Mouse (Mus musculus): ENCODE data around the gene Cela2a. TPM values are rescaled to one million over a fixed set of nuclear protein-coding genes. Genes with fewer than 3 reads are reported as not detected.
A peak's percentile ranks its signal among the peaks of the same experiment; 100 is the strongest.

Gene Cela2a
- 0.56 TPM in 1 of 2 replicates, not detected in the other for total RNA-seq (2021)
- long read RNA-seq, experiment 1 = 0 reads
- long read RNA-seq, experiment 2, partial matches to known transcripts = 0 of 1 reads
- long read RNA-seq, experiment 2, other reads (novel, unspliced or antisense) = 1 of 1 reads

DNA sequence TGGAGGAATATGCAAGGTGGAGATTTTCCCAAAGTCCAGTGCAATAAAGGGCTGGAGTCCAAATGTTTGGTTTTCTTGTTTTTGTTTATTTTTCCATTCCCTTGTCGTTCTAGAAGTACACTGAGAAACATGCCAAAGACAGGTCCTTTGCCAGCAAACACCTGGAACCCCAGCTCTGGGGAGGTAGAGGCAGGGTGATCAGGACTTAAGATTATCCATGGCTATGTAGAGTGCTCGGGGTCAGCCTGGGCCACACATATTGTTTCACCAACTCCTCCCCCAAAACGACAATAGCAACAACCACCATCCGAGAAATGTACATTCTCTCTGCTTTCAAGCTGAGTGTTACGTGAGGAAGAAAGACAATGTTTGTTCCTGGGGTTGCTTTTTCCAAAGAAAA, at the start of gene Cela2a:
Cela2a (minus strand) TSS at position 101 of the 400 bp plus-strand sequence.
- no peak for DNase-seq

DNA sequence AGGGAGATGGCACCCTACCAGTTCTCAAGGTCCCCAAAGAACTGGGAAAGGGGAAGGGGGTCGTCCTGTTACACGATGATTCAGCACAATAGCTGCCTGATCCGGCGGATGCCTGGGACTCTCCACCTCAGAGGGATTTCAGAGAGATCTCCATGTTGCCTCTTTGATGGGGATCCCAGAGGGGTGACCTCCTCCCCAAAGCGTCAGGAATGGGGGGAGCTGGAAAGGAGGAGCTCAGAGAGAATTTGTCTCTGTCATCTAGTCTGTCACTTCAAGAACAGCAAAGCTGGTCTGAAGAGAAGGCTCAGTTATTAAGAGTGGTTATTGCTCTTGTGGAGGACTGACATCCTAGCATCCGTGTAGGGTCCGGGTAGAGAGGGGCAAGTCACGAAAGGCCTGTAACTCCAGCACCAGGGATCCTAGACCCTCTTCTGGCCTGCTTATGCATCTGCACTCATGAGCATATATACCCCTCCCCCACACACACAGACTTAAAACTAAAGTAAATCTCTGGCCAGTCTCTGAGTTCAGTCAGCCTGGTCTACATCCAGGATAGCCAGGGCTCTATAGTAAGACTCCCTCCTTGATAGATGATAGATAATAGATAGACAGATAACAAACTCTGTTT, 49.6 kb upstream of the Cela2a start:
- no peak for DNase-seq

- DNase-seq = peak; percentile 91
Observed at GRCm38 (mm10) chr4:141874601-141875460, 48.9 kb upstream of the Cela2a start, which contains the start of gene Efhd2. TSS of gene Efhd2 (minus strand) at chr4:141874920.

DNA sequence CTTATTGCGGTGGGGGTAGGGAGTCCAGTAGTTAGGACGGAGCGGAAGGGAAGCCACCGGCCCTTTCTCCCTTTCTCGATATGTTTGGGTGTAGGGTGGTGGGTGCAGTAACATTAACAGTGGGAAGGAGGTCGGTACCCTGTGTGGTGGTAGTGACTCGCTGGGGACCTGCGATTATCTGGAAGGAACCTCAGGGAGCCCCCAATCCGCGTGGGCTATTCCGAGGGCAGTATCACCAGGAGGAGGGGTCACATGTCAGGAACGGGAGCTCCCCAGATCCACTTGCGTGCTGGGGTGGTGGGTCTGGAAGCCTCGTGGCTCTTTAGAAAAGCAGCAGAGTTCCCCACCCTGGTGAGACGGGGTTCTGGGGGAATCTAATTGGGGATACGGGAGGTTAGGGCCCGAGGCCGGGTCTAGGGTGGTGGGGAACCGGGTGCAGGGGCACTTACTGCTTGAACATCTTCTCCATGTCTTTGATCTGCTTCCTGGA, 48.2 kb upstream of the Cela2a start:
- no peak for DNase-seq

- DNase-seq = no peak
Observed at GRCm38 (mm10) chr4:141872977-141873376, 47.0 kb upstream of the Cela2a start.

DNA sequence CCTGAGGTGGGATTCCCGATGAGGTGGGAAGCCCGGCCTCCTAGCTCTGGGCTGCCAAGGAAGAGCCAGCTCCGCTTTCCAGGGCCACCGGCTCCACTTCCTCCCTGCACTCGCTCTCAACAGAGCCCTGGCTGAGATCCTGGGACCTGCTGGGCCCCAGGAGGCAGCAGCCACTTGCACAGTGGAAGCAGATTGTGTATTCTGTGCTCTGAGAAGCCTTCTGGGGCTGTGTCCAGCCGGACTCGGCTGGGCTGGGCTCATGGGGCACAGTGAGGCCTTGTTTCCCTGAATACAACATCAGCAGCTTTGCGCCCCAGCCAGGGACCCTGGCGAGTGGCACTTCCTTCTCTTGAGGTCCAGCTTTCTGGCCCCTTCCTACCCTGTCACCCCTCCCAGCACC, 45.9 kb upstream of the Cela2a start:
- DNase-seq = no peak

DNA sequence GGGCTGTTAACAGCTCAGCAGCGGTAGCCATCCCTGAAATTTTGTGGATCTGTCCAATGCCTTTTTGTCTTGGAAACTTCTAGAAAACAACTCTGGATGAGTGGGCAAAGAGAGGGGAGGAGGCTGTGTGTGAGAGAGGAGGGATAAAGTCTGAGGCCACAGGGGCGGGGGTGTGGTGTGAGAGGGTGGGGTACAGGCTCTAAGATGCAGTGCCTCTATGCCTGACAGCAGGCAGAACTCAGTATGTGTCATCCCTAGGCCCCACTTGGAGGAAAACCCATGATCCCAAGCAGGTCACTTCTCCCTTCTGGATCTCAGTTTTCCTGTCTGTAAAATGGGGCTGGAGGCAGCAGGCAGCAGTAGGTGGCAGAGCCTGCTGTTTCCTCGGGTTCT, 45.4 kb upstream of the Cela2a start:
- DNase-seq = no peak

GRCm38 (mm10) chr4:141870666-141871332, 44.8 kb upstream of the Cela2a start:
- no peak for DNase-seq

- no peak for DNase-seq
Observed at GRCm38 (mm10) chr4:141869436-141870215, 43.7 kb upstream of the Cela2a start.

DNA sequence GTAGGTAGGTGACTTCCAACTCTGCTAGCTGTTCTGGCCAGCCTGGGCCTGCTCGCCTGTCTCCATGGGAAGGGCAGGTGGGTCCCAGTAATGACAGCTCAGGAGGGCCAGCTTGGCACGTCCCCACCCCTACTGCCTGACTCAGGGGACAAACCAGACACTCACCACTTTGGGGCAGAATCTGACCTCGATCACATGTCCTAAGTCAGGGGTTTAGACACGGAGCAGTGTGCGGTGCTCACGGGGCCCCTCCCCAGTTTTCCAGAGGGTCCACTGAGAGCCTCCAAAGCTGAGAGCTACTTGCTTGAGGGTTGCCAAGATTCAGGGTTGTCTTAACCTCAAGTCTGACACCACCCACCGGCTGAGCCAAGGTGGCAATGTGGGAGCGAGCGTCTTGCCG, 42.1 kb upstream of the Cela2a start:
- no peak for DNase-seq

GRCm38 (mm10) chr4:141867498-141867897, 41.5 kb upstream of the Cela2a start:
- DNase-seq = peak; percentile 81

DNA sequence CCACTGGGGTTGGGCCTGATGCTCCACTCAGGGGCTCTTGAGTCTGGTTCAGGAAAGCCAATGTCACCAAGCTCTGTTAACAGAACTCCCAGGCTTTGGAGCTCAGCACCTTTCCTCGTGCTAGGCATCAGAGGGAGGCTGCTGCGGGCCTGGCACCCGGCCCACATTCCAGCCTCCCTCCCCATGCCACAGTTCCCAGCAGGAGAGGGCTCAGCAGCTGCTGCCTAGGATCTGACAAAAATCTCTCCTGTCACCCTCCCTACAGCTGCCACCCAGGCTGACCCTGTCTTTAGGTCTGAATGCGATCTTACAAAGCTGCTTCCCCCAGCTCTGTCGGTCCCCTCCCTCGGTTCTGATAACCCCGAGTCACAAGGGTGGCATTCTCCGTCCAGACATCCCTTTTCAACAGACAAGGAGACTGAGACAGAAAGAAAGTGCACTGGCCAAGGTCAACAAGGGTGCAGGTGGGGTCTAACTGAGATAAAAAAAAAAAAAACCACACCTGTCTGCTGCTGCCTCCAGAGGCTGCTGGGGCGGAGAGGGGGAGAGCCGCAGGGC, 41.1 kb upstream of the Cela2a start:
- peak; percentile 64 for DNase-seq

- peak; percentile 50 for DNase-seq
Observed at GRCm38 (mm10) chr4:141865600-141865999, 39.6 kb upstream of the Cela2a start.

DNA sequence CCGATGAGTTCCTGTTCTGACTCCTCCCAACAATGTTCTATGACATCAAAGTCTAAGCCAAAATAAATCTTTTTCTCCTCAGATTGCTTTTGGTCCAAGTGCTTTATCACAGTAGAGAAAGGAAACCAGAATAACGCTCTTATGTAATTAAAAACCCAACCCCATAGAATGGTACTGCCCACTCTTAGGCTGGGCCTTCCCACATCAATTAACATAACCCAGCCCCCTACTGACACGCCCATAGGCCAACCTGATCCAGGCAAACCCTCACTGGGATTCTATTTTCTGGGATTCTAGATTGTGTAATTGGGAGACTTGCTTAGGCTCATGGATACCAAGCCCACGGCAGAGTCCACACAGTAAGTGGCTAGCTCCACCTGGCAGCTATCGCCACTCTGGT, 39.0 kb upstream of the Cela2a start:
- no peak for DNase-seq

DNA sequence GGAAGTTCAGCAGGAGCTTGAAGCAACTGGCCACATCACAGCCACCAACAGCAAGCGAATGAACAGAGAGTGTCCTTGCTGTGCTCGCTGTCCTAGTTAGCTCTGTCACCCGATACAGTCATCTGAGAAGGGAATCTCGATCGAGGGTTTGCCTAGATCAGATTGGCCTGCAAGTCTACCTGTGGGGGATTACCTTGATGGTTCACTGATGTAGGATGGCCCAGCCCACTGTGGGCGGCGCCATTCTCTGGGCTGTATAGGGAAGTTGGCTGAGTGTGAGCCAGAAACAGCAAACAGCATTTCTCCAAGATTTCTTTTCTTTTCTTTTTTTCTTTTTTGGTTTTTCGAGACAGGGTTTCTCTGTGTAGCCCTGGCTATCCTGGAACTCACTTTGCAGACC, 38.5 kb upstream of the Cela2a start:
- no peak for DNase-seq

DNA sequence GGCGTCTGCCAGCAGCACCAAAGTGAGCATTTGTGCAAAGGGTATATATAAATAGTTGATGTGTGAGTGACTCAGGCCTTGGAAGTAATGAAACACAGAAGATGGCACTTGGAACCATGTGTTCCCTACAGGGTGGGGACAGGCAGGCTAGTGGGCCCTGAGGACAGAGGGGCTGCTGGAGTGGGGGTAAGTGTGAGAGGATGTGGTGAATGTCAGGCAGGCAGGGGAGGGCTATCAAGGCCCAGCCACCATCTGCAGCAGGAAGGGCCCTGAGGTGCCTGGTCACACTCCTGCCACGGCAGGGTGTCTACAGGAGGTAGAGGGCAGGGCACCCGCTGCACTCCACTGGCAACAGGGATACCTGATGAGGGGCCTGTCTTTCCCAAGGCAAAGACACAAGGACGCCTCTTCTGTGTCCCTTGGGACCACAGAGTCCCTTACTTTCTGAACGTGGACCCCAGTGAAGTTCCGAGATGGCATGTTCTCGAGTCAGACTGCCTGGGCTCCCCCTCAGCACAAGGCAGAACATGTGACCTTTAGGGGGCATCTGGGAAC, 37.8 kb upstream of the Cela2a start:
- no peak for DNase-seq

DNA sequence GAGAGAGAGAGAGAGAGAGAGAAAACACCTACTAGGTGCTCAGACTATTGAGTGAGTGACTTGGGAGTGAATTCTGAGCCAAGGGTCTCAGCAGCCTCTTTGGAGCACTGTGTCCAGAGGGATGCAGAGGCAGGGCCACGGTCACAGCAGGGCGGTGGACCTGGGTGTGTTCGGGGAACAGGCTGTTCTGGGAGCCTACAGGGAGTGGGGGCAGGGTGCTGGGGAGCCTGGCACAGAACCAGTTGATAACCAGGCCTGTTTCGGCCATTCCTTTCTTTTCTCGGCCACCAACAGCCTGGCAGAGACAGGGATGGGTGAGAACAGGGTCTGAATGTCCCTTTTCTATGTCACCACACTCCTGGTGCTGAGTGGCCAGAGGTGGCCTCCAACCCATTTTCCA, 36.9 kb upstream of the Cela2a start:
- no peak for DNase-seq

GRCm38 (mm10) chr4:141861591-141862295, 35.8 kb upstream of the Cela2a start:
- DNase-seq = no peak

GRCm38 (mm10) chr4:141860246-141860841, 34.4 kb upstream of the Cela2a start:
- DNase-seq = no peak

DNA sequence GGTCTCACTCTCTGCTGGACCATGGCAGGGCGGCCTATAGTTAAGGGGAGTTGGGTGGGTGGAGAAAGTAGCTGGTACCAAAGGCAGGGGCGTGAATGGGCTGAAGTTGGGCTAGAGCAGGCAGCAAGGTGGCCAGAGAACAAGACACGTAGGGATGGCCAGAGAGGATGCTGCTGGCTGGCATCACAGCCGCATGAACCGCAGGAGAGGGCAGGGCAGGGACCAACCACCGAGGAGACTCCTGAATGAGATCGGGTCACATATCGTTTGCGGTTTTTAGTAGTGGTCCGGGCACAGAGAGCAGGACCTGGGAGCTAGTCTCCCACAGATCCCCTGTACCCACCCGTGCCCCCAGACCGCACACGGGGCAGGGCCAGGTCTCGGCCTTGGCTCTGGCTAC, 33.4 kb upstream of the Cela2a start:
- no peak for DNase-seq

Measured in adrenal gland, postnatal 14 days (tissue).